Mouse (Mus musculus) T-helper 2 cell (primary cell): Measurements from ENCODE around the gene Slc35f6.

ENCODE experiments used
- in situ Hi-C: fragments of 300-600 bp; cut with MboI, MseI; formaldehyde crosslinking; loops from one replicate; pipeline ENCODE4 v1.15.1; 2025; ENCODE audit warnings: high pct_unique_total_duplicates

Slc35f6 gene

DNA sequence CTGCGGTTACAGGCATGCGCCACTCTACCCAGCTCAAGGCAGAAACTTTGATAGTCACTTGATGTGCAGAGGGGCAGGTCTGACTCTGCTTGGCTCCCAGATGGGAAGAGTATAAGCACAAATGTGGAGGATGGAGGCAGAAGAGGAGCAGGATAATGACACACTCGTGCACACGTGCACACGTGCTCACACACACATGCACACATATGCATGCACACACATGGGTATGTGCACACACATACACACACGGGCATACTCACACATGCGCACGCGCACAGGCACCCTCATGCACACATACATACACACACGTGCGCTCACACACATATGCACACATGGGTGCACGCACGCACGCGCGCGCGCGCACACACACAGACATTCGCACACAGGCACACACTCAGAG is 27.2 kb upstream of the Slc35f6 start:
- in situ Hi-C loops: no loop called here

DNA sequence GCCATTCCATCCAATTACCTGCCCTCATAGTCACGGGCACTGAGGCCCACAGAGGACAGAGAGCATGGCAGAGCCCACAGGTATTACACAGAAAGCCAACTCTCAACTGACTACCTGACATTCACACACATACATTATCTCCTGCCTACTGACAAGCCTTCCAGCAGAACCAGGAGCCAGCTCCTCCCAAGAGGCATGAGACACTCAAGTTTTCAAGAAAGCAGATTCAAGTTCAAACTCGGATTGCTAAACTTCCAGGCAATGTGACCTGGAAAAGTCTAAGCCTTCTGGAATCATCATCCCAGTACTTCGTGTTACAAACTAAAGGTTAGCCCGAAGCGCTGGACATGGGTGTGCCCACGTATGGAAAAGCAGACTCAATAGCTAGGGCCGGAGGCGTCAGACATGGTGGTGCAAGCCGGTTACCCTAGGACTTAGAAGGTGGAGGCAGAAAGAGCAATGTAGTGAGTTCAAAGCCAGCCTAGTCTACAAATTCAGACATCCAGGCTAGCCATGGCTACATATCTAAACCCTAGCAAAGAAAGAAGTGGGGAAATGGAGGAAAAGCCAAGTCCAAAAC is 26.4 kb upstream of the Slc35f6 start:
- in situ Hi-C loops: no loop called here

DNA sequence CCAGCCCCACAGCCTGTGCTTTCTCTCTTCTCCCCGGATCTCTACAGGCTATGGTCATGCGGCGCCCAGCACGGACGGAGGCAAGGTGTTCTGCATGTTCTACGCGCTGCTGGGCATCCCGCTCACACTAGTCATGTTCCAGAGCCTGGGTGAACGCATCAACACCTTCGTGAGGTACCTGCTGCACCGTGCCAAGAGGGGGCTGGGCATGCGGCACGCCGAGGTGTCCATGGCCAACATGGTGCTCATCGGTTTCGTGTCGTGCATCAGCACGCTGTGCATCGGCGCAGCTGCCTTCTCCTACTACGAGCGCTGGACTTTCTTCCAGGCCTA is 25.9 kb upstream of the Slc35f6 start:
- in situ Hi-C loops: no loop called here

DNA sequence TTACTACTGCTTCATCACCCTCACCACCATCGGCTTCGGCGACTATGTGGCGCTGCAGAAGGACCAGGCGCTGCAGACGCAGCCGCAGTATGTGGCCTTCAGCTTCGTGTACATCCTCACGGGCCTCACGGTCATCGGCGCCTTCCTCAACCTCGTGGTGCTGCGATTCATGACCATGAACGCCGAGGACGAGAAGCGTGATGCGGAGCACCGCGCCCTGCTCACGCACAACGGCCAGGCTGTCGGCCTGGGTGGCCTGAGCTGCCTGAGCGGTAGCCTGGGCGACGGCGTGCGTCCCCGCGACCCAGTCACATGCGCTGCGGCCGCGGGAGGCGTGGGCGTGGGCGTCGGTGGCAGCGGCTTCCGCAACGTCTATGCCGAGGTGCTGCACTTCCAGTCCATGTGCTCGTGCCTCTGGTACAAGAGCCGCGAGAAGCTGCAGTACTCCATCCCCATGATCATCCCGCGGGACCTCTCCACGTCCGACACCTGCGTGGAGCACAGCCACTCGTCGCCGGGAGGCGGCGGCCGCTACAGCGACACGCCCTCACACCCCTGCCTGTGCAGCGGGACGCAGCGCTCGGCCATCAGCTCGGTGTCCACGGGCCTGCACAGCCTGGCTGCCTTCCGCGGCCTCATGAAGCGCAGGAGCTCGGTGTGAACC is 25.4 kb upstream of the Slc35f6 start:
- in situ Hi-C loops: no loop called here

DNA sequence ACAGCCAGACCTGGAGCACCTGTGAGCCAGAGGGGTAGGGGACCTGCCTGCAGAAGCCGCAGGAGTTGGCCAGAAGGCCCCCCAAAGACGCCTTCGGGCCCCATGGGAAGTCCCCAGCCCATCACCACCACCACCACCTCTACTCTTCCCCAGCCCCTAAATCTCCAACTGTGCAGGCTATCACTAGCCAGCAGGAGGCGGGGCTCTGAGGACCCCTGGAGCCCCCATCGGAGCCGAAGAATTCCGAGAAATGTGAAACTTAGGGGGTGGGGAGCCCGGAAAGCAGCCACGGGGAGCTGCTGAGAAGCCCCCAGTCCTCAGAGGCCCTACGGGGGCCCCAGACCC is 24.9 kb upstream of the Slc35f6 start:
- in situ Hi-C loops: no loop called here

DNA sequence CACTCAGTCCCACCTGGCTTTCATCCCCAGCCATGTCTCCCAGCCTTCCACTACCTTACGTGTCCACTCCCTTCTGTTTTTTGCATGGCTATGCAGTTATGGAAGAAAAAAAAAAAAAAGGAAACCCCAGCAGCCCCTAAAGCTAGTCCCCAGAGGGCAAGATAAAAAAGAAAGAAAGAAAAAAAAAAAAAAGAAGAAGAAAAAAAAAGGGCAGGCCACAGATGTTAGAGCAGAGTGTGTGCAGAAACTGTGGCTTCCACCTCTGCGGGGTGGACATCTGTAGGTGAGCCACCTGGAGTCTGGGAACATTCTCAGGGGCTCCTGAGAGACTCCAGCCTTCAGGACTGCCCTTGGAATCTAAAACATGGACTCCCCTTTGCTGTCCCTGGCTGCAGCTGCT is 24.4 kb upstream of the Slc35f6 start:
- in situ Hi-C loops: no loop called here

DNA sequence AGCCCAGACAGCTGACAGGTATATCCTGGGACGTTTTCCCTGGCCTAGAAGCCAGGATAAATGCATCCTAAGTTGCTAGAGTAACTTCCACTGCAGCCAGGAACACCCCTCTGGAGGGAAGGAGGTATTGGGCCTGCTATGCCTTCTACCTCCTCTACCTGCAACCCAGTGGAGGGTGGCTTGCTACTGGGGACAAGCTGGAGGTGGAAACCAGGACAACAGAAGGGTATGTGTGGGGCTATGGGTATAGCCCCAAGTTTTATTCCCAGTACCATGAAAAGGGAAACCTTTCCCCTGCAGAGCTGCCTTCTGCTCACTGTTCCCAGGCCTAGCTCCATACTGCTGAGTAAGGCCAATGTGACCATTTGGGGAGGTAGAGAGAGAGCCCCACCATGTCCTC is 23.4 kb upstream of the Slc35f6 start:
- in situ Hi-C loops: no loop called here

DNA sequence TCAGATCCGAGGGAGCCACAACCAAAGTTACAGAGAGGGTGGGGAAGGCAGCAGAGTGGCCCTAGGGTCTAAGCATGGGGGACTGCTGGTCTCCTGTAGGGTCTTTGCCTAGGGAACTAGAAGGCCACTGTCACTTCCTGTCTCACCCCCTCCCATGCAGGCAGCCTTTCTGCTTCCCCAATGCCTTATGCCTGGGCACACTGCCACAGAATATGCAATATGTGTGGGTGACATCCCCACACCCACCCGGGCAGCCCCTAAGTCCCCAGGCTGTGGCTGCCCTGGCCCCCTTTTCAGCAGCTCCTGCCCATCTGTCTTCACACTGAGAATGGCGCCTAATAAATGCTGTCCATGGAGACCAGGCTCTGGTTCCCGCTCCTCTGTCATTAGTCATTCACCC is 22.8 kb upstream of the Slc35f6 start:
- in situ Hi-C loops: no loop called here

DNA sequence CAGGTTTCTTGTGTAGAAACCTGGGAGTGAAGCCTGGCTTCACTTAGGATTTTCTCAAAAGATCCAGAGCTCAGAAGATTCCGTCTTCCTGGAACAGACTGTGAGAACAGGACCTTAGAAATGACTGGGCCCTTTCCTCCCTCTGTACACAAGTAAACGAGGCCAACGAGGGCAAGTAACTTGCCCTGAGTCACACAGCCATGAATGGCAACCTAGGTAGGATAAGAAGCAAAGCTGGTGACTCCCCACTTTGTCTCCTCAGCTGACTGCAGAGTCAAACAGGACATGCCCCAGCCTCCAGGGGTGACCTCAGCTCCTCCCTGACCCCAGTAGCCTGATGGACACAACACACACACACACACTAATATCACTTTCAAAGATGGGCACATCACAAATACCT is 22.4 kb upstream of the Slc35f6 start:
- in situ Hi-C loops: no loop called here

DNA sequence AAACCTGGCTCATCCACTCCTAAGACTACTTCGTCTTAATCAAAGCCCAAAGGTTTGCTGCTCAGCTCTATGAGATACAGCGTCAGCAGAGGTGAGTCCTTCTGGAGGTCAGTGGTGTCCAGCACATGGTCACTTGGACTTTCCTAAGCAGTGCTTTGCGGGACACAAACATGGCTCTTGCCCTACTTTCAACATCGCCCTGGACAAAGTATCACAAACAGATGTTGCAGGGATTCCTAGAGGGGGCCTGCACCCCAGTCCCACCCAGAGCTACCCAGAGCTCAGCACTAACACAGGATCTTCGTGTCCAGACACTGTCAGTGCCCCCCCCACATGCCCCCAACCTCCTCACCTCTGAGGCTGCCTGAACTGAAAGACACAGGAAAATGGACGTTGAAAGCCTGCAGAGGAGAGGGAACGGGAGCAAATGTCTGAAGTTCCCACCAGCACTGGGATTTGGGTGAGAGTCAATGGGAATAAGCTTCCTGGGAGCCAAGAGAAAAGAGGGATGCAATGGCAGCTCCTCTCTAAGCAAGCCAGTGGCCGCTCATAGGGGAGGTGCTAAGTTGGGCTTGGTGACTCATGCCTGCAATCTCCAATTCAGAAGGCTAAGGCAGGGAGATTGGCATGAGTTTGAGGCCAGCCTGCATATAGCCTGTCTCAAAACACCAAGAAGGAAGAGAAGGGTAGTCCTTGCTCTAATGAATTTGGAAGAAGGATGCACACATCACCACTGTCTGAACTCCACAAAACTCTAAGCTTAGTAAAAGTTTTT is 21.2 kb upstream of the Slc35f6 start:
- in situ Hi-C loops: no loop called here

DNA sequence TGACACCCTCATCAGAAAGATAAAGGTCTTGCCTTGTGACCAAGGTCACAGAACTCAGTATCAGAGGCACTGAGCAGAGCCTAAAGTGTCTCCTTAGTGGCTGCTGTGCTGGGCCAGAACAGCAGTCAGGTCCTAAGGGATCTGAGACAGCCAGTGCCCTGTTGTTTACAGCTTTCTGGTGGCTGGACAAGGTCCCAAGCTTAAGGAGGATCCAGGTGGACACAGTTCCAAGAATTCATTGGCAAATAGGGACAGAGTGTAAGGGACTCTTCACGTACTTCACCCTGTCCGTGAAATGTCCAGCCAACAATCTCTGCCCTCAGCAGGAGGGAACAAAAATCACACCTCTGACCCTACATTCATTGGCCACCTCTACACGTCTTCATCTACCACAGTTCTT is 19.2 kb upstream of the Slc35f6 start:
- in situ Hi-C loops: no loop called here

DNA sequence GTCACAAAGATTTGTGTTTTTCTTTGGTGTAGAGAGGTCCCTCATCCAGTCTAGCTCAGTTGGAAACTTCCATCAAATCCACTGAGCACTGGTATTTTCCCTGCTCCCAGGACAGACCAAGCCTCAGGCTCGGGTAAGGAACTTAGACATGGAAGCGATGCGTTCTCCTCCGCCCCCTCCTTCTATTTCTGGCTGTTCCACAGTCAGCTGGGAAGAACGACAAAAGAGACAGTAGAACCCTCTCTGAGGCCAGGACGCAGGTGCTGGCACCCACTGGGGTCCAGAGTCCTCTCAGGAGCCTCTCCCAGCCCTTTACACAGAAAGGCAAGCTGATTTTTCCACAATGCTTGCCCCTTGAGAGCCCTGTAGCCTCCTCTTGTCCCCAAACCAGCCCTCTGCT is 17.3 kb upstream of the Slc35f6 start:
- in situ Hi-C loops: no loop called here

DNA sequence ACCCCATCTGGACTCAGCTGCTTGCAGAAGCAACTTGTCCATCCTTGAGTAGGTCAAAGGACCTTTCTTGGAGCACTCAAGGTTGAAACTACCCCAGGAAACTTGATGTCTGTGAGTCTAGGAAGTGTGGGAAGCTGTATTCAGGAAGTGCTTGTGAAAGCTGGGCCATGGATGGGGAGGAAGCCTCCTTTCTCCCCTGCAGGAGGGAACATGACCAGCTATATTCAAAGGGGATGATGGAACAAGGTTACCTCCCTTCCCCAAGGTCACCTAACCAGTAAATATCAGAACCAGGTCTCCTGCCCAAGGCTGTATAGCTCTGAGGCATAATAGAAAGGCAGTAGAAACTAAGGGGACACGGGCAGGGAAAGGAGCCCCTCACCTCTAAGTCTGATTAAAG is 15.6 kb upstream of the Slc35f6 start:
- in situ Hi-C loops: no loop called here

DNA sequence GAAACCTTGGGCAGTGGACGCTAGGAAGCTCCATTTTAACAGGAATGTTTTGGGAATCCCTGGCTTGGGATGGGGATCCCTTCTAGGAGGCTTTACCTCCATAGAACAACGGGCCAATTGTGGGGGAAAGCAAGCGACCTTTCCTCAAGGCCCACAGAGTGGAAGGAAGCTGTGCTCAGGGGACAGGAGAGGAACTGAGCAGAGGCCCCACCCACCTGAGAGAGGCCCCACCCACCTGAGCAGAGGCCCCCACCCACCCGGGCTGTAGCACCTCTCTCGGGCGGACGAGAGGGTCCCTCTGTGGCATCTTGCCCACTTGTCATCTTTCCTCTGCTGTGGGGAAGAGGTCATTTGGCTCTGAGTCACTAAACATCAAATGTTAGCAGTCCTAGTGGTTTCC is 10.7 kb upstream of the Slc35f6 start:
- in situ Hi-C loops: loop anchor here (5.0 kb wide), 1 partner anchor 120 kb away; no protein-coding TSS in a partner anchor

DNA sequence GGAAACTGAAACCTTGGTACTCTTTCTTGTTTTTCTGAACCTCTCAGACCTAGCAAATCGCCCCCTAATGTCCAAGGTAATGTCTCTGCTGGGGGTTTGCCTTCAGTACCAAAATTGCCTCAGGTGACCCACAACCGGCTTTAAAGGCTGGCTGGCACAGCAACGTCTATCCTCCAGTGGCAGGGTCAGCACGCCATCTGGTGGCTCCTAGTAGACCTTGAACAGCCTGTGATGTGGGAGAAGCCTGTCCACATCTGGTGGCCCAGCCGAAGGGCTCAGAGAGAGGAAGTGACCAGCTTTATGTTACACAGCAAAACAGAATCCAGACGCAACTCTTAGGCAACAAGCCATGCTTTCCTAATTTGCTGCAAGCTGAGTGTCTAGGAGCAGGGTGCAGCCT is 9.7 kb upstream of the Slc35f6 start:
- in situ Hi-C loops: loop anchor here (5.0 kb wide), 1 partner anchor 121 kb away; no protein-coding TSS in a partner anchor

DNA sequence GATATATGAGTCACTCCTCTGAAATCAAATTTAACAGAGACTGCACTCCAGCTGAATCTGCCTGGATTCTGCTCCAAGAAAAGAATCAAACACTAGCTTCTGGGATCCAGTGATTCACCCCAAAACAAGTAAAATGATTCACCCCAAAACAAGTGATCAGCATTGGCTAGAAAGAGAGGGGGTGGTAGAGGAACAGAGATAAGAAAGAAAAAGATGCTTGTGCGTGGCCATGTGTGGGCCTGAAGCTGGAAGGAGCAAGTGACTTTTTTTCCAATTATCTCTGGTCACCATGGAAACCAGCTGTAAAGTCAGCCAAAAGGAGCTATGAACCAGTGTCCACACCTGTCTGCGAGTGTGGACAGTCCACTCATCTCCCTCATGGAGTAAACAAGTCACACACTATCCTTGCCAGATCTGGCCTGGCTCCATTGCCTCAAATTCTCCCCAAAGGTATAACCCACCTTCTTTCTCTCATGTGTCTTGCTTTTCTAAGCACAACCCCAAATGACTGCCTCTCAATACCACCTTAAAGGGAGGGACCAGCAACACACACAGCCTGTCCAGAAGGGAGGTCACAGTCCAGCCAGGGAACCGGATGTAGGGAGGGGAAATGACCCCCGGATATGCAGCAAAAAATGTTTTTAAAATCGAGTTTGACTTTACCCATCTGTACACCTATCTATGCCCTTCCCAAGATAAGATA is 4.1 kb upstream of the Slc35f6 start:
- in situ Hi-C loops: no loop called here

DNA sequence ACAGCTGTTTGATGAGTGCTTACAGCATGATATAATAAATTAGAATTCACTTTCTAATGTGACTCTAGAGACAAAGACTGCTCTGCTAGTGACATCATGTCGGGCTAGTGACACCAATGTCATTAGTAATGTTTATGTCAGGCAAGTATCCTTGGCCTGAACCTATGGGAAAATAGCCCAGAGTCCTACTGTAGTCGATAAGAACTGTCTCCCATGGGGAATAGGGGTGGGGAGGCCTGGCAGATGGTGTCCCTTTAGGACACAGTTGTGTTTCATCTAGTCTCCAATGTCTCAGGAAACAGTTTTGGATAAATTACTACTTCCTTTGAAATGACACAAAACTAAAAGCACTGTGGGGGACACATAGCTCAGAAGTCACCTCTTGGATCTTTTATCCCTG is 1.7 kb upstream of the Slc35f6 start:
- in situ Hi-C loops: no loop called here

DNA sequence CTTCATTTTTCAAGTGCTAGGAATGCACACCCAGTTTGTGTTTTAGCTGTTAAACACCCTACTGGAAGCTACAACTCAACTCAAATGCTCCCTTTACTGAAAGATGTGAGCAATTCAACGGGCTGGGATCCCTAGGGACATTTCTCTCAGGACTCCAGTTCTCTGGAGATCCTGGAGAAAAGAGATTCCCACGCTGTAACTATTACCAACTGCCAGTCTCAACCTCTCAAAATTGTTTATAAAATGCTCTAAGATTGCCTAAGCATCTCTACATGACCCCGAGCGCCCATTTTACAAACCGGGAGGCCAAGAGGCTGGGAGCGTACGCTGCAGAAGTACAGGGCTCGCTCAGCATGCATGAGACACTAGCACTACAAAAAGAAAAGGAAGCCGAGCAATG is 337 bp upstream of the Slc35f6 start:
- in situ Hi-C loops: no loop called here

DNA sequence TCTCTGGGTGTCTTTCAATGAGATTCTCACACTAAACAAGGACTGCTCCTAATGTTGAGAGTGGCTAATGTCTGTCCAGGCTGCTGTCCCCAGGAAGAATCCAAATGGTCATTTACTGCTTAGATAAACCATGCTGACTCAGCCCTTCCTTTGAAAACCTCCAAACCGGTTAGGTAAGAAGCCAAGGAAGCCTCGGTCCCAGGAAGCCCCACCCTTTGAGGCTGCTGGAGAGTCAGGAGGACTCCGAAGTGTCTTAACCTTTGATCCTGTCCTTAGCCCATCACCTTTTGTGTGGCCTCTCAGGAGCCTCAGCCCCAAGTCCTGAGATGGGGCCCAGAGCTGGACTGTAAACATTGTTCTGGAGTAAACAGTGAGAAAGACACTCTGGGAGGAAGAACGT is 1.8 kb downstream of the Slc35f6 start:
- in situ Hi-C loops: no loop called here

DNA sequence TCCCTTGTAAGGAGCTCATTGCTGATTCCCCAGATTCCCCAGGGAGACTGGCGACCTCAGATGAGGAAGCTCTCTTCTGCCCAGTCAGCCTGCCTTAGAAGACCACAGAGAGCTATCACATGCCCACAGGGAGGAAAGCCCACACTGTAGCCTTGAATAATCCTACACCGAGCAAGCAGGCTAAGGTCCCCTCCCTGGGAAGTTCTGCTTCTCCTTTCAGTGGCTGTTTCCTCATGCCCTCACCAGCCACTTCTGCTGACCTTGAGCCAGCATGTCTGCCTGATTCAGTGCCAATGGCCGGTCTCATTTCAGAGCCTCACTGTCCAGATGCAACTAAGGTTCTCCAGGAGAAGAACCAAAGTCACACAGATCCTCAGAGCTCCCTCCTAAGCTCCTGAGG is 3.0 kb downstream of the Slc35f6 start:
- in situ Hi-C loops: no loop called here

DNA sequence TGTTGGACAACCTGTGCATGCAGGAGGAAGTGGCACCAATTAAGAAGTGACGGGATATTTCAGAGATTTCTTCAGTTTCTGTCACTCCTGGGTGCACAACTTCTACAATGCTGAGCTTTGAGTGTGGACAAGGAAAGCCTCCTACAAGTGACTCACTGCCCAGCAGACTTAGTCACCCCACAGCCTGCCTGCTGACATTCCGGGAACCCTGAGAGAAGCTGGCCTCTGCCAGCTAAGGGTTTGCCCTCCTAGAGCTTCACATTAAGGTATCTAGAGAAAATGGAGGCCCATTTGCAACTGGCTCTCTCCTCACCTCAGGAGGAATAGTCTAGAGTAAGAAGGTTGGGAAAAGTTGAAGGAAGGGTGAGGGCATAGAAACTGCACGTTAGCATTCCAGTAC is 3.8 kb downstream of the Slc35f6 start:
- in situ Hi-C loops: no loop called here

DNA sequence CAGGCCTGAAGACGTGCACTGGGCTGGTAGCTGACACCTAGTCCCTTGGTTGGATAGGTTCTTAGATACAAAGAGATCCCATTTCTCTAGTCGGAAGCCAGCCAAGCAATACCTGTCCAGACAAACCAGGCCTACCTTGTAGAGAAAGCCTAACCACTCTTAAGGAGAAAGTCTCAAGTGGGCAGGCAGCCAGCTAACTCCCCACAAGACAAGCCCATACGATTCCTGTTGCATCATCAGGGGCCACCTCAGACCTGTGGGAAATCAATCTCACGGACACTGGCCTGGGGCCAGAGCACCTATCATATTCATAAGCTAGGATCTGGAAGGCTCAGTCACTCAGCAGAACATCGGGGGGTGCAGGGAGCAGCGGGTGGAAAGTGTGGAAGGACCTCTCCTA is 5.5 kb downstream of the Slc35f6 start:
- in situ Hi-C loops: no loop called here

DNA sequence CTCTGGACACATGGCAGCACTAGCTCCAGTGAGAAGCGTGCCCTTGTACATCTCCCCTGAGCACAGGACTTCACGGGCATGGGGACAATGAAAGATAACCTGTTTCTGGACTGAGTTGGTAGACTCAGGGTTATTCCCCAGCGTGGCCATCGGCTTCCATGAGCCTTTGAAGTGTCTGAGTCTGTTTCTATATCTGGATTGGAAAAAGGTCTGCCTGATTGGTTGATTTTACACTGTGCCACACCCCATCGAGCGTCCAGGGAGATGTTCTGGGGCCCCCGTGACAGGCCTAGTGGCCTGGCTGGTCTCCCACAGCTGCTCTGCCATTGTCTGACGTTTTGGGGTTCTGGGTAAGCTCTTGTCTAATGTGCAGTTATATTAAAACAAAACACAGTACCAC is 7.3 kb downstream of the Slc35f6 start:
- in situ Hi-C loops: no loop called here
